Mouse (Mus musculus) ES-E14 (cell line): ENCODE measurements around the gene Unc13b.

Experiments used
- CHD2 ChIP-seq: IDR thresholded peaks from 2 replicates; pipeline ENCODE4 v1.6.1; 2014; ENCODE audit warnings: mild to moderate bottlenecking, low read depth, low read length, inconsistent platforms
- HCFC1 ChIP-seq: IDR thresholded peaks from 2 replicates; pipeline ENCODE4 v1.6.1; 2012; ENCODE audit warnings: low read length, inconsistent platforms, borderline replicate concordance; ENCODE audit not compliant: insufficient read depth
- ZC3H11A ChIP-seq: IDR thresholded peaks from 2 replicates; pipeline ENCODE4 v1.6.1; 2012; ENCODE audit warnings: low read depth, mild to moderate bottlenecking, inconsistent platforms, low read length, borderline replicate concordance

GRCm38 (mm10) chr4:43047231-43047630 is 11.5 kb upstream of the Unc13b start:
- 0 out of 2 replicates have a peak, but pooled peaks have one; percentile 8 for TF ChIP-seq ZC3H11A
- no peak for TF ChIP-seq CHD2
- TF ChIP-seq HCFC1, result no peak
